Mouse (Mus musculus) ES-E14 (cell line): ENCODE measurements at regions not wholly inside any gene's neighbourhood (a gene's known extent, or its start where the extent isn't known, plus 50 kb on each side); places are given as distances from the start of the nearest gene placed in this dataset.

Experiments
- MAFK ChIP-seq: IDR thresholded peaks from 2 replicates; pipeline ENCODE4 v1.6.1; 2014; ENCODE audit warnings: mild to moderate bottlenecking, low read depth, low read length, inconsistent platforms; ENCODE audit not compliant: insufficient read depth
- ZNF384 ChIP-seq: IDR thresholded peaks from 2 replicates; pipeline ENCODE4 v1.6.1; 2012; ENCODE audit warnings: low read depth, low read length, inconsistent platforms

DNA sequence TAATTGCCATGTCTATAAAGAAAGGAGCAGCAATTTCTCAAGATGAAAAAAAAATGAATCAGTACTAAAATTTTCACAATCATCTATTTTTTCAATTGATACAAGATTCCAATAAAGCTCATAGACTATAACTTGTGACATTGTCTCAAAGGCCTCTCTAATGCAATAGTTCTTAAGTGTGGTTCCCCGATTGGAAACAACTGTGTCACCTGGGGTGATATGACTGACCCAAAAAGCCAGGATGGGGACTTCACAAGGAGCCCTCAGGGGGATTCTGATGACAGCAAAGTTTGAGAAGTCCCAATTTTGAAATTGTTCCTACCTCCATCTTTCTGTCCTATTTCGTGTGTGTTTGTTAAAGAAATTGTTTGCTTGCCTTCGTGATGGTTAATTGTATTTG lies 143.3 kb upstream of the Fndc3a start:
- TF ChIP-seq MAFK (no peak), ZNF384 (no peak)
